Mouse (Mus musculus): ENCODE data around the gene Kcnj5.

Gene Kcnj5

DNA sequence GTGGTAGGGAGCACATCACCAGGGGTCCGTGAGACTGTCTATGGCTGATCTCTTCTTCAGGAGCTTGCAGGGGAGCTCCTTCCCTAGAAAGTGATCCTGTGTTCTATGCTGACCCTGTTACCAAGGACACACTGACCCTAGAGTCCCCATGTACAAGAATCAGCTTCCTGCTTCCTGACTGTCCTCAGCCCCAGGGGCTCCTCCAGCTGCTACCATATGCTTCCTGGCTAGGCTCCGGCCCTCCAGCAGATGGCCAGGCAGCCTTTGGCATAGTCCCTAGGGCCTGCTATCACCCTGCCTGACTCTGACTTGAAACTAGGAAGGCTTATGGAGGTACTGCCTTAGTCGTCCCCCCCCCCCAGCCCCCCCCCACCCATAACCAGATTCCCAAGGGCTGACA is 24.0 kb downstream of the Kcnj5 start:
- no peak for DNase-seq (ENCODE audit: low read depth, low spot score)

GRCm38 (mm10) chr9:32315999-32316398 is 28.2 kb downstream of the Kcnj5 start:
- DNase-seq (ENCODE audit: low read depth, low spot score) = no peak

DNA sequence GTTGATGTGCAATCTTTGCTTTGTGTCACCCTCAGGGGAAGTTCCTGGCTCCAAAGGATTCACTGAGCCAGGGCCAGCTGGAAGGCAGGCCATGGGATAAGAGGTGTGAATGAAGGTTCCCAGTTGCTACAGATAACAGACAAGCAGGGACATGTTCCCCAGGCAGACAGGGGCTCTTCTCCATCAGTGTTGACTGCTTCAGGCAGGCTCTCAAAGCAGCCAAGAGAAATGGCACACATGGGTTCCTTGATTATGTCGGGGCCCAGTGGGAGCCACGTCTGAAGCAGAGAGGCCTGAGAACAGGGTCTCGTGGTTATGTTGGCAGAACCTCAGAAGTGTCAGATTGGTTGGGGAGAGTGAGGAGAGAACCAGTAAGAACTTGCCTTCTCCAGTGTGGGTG is 30.1 kb downstream of the Kcnj5 start:
- no peak for DNase-seq (ENCODE audit: low read depth, low spot score)

DNA sequence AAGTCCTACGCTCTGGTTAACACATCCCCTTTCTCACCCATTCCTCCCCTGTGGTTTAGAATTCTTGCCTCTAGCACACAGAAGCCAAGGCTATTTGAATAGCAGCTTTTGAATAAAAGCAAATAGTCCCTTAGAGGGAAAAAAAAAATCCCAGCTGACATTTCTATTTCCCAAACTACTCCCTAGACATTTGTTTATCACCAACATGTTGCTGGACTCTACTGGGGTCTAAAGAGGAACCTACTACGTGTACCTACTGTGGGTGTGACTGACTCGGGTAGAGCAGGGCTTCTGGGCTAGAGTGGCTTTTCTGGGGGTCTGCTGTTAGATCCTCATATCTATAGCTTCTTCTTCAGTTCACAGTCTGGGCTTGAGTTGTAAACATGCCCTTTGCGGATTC is 31.9 kb downstream of the Kcnj5 start:
- DNase-seq (ENCODE audit: low read depth, low spot score) = no peak

DNA sequence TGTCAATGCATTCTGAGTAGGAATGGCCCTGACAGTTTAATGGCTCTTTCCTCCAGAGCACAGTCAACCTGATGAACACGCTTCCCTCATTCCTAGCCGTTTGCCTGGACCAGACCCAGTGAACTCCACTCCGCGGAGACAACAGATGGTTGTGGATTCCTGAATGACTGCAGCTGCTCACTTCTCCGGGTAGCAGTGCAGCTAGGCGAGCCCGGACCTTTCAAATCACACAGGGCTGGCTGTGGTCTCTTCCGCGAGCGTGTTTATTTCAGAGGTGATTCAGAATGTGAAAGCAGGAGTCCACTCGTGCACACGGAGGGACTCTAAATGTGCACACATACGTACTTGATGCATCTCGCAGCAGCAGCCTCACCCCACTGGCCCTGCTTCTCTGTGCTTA is 32.4 kb downstream of the Kcnj5 start:
- peak; percentile 46 for DNase-seq (ENCODE audit: low read depth, low spot score)

GRCm38 (mm10) chr9:32302501-32303150 is 41.5 kb downstream of the Kcnj5 start:
- DNase-seq (ENCODE audit: low read depth, low spot score) = peak; percentile 49

- no peak for DNase-seq (ENCODE audit: low read depth, low spot score)
Observed at GRCm38 (mm10) chr9:32295061-32295800, 48.9 kb downstream of the Kcnj5 start.

- peak; percentile 24 for DNase-seq (ENCODE audit: low read depth, low spot score)
Observed at GRCm38 (mm10) chr9:32292686-32293085, 51.5 kb downstream of the Kcnj5 start.

DNA sequence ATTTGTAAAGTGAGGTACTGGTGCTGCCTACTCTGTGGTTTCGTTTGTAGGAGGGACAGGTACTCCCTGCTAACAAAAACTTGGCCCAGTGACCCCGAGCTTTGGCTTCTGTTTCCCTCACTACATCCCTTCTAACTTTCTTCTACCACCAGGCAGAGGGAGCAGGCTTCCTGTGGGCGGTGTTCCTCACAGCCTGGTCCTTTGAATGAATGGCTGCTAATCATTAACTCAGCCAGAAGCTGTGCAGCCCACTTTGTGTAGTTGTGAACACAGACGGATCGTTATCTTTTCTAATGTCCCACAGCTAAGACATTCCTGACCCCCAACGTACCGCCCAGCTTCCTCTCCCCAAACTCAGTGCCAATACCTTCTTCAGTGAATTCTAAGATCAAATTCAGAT is 52.5 kb downstream of the Kcnj5 start:
- DNase-seq (ENCODE audit: low read depth, low spot score) = no peak

- DNase-seq (ENCODE audit: low read depth, low spot score) = no peak
Observed at GRCm38 (mm10) chr9:32283591-32283990, 60.6 kb downstream of the Kcnj5 start.

- DNase-seq (ENCODE audit: low read depth, low spot score) = no peak
Observed at GRCm38 (mm10) chr9:32280456-32280855, 63.7 kb downstream of the Kcnj5 start.

- no peak for DNase-seq (ENCODE audit: low read depth, low spot score)
Observed at GRCm38 (mm10) chr9:32279789-32280188, 64.4 kb downstream of the Kcnj5 start.

GRCm38 (mm10) chr9:32278052-32278451 is 66.1 kb downstream of the Kcnj5 start:
- no peak for DNase-seq (ENCODE audit: low read depth, low spot score)

DNA sequence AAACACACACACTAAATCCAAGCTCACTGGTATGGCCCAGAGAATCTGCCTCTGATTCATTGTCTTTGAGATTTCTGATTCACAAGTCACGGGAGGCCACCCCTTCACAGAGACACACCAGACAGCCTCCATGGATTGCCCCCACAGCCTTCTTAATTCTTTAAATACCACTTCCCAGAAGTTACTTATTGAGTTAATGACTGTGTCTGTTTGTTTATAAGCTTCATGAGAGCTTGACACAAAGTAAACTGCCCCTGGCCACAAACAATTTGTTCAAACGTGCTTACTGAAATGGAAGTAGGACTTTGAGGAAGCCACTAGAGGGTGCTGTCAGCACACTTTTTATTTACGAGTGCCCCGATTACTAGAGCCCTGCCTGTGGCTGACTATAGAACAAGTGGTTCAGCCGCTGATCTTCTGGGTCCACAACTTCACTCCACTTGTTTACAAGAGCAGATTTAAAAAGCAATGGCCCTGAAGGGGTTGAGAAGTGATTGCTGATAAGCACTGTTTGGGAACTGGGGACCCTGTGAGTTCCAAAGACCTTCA is 72.2 kb downstream of the Kcnj5 start:
- peak; percentile 84 for DNase-seq (ENCODE audit: low read depth, low spot score)
